Mouse (Mus musculus) cerebellum, postnatal 4 days (tissue): ENCODE results near the gene Mctp1.
"Not testable (repeated sequence)": the region's sequence is repeated elsewhere in the genome, so short reads cannot be mapped to it uniquely, and the experiment has no call there.

Experiments used
- DNase-seq, 2 experiments: peaks; one replicate each; pipeline ENCODE4 v3.0.0; 2022; ENCODE audit warnings: low spot score in 2 of 2, mixed read lengths in 1 of 2

The Mctp1 gene

DNA sequence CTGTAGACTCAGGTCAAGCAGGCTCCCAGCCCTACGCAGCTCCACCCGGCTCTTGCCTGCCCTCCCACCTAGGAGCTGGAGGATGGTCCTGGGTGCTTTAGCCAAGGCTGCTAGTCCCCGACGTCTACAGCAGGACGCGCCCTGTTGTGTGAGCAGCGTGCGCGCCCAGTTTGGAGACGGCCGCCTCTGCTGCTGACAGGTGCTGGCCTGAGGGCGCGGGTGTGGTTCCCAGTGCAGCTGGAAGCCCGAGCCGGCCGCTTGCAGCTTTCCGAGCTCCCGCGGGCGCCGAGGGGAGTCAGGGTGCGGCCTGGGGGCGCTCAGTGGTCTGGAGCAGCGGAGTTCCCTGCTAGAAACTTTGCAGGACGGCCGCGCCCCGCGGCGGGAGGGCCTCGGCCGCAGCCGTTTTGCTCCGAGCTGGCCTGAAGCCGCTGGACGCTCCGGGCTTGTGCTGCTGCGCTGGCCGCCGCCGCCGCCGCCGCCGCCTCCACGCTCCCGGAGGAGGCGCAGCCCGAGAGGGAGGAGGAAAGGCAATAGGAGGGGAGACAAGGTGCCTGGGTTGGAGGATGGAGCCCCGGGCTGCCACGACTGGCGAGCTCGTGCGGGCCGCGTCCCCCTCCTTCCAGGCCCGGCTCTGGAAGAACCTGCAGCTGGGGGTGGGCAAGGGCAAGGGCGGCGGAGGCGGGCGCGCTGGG, at the start of gene Mctp1:
Gene Mctp1, plus strand, starts transcription at position 564 of the 692 bp plus-strand sequence.
- peak; percentile 25 to 52 for DNase-seq

- not testable (repeated sequence) for DNase-seq
Measured at GRCm38 (mm10) chr13:76345941-76346340, 38.4 kb upstream of the Mctp1 start.

GRCm38 (mm10) chr13:76358720-76359119, 25.6 kb upstream of the Mctp1 start:
- DNase-seq: no peak

DNA sequence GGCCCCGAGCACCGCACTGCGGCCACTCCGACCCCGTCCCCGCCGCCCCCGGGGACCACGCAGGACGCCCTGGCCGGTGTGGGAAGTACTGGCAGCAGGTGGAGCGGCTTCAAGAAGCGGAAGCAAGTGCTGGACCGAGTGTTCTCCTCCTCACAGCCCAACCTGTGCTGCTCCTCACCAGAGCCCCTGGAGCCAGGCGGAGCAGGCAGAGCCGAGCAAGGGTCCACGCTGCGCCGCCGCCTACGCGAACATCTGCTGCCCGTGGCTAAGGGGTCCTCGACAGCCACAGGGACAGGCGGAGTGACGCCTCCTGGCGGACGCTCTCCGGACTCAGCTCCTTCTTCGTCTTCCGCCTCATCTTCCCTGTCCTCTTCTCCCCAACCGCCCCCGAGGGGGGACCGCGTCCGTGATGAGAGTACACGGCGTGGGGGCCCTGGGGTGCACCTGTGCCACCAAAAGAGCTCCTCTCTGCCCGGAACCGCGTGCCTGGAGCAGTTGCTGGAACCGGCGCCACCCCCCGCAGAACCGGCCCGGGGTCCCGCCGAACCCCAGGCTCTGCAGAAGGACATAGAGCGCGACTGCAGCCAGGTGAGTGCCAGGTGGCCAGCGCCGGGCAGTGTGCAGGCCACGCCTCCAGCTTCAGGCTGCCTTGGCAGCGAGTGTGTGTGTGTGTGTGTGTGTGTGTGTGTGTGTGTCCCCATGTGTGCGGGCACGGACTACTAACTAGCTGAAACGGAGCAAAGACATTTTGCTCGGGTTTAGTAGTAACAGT, 515 bp downstream of the Mctp1 start:
- peak; percentile 39 to 72 for DNase-seq

- DNase-seq: no peak
Measured at GRCm38 (mm10) chr13:76388615-76389014, 4.3 kb downstream of the Mctp1 start.

DNA sequence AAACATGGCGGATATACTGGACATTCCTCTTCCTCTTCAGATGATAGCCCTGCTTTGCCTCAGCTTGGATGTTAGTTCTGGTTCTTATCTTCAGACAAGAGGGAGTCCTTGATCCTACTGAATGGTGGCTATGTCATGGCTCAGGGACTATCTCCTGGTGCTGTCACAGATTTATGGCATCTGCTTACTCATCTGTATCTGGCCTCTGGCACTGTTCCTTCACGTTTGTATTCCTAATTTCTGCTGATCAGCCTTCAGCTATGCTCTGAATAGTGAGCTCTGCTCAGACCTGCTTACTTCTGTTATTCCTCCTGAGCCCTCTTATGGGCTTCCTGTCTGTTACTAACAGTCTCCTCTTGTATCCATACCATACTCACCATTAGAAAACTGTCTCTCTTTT, 7.6 kb downstream of the Mctp1 start:
- no peak for DNase-seq

DNA sequence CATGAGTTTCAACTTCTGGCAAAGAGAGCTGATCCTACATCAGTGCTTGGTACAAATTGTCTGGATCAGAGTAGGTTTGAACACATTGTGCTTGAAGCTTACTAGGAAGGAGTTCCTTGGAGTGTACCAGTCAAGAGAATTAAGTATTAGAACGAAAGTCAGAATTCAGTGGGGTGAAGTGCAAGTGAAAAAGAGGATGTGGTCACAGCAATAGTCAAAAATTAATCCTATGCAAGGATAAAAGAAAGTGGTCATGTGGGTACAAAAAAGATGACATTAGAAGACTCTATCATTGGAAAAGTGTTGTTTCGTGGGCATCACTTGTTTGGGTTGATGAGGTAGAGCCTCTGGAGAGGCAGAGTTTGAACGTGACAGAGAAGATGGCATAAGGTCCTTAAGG, 8.8 kb downstream of the Mctp1 start:
- no peak for DNase-seq

DNA sequence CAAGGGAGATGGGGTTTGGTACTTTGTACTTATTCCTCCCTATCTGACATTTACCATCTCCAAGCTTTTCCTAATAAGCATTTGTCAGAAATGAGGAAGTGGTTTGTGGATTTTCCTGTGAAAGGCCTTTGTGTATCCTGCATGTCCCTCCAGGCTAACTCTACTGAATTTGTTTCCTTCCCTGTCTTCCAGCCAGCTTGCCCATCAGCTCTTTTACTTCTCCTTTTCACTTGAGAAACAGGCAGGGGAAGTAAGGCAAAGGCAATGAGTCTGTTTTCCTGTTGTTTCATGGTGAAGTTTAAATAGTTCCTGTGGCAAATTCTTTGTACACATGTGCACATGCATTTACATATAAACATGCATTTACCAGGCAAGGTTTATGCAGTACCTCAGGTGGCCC, 11.6 kb downstream of the Mctp1 start:
- no peak for DNase-seq

- DNase-seq: no peak
Measured at GRCm38 (mm10) chr13:76409296-76409695, 25.0 kb downstream of the Mctp1 start.

GRCm38 (mm10) chr13:76410665-76411064, 26.3 kb downstream of the Mctp1 start:
- no peak for DNase-seq

GRCm38 (mm10) chr13:76415346-76415745, 31.0 kb downstream of the Mctp1 start:
- no peak for DNase-seq

GRCm38 (mm10) chr13:76420111-76420510, 35.8 kb downstream of the Mctp1 start:
- no peak for DNase-seq

- no peak for DNase-seq
Measured at GRCm38 (mm10) chr13:76421075-76421474, 36.7 kb downstream of the Mctp1 start.

GRCm38 (mm10) chr13:76422124-76422523, 37.8 kb downstream of the Mctp1 start:
- no peak for DNase-seq

DNA sequence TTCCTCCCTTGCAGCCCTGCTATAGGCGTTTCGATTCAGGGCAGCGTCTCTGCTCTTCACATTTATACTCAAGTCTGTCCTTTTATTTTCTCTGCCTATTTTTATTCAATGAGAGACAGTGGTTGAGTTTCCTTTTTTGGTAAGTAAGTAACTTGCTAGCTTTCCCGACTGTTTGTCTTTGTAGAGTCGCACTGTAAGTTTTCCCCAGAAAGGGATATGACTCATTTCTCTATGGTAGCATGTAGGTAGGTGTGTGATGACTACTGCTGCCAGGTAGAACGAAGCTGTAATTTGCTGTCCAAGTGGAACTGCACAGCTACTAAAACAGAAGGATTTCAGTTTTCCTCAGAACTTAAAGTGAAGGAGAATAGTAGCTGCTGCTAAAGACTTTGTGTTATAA, 45.1 kb downstream of the Mctp1 start:
- no peak for DNase-seq

- no peak for DNase-seq
Measured at GRCm38 (mm10) chr13:76429927-76430326, 45.6 kb downstream of the Mctp1 start.

DNA sequence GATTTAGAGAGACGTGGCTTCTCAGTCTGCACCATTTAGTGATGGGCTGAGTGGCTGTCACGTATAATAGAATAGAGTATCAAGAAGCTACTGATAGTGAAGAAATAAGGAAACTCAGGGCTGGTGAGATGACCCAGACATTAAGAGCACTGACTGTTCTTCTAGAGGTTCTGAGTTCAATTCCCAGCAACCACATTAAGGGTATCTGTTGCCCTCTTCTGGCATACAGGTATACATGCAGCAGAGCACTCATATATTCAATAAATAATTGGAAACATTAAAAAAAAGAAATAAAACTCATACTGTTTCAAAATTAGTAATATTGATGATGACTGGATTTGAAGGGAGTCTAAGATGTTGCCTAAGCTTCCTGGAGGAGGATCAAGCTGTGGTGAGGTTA, 47.6 kb downstream of the Mctp1 start:
- DNase-seq: no peak

- no peak for DNase-seq
Measured at GRCm38 (mm10) chr13:76433438-76433837, 49.1 kb downstream of the Mctp1 start.

DNA sequence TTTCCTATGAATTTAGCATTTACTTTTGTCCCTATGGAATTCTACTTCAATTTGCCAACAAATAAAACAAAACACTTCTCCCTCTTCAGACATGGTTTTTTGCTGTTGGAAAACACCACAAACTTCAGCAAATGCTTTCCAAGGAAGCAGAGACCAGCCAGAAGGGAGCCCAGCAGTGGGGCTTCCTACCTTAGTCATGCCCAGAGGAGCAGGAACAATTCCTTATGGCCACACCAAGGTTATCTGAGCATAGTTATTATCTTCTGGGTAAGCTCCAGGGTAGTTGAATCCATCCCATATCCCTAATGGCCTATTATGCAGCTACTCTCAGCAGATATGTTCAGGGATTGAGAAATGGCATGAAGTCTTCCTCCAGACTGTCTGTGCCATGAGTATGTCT, 52.1 kb downstream of the Mctp1 start:
- DNase-seq: no peak

- DNase-seq: no peak
Measured at GRCm38 (mm10) chr13:76438765-76439164, 54.4 kb downstream of the Mctp1 start.

DNA sequence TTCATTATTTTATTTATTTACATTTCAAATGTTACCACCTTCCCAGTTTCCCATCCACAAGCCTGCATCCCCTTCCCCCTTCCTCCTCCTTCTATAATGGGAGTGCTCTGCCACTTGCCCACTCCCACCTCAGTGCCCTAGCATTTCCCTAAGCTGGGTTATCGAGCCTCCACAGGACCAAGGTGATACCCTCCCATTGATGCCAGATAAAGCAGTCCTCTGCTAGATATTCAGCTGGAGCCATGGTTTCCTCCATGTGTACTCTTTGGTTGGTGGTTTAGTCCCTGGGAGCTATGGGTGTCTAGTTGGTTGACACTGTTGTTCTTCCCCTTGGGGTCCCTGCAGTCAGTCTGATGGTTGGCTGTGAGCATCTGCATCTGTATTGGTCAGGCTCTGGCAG, 61.7 kb downstream of the Mctp1 start:
- no peak for DNase-seq

DNA sequence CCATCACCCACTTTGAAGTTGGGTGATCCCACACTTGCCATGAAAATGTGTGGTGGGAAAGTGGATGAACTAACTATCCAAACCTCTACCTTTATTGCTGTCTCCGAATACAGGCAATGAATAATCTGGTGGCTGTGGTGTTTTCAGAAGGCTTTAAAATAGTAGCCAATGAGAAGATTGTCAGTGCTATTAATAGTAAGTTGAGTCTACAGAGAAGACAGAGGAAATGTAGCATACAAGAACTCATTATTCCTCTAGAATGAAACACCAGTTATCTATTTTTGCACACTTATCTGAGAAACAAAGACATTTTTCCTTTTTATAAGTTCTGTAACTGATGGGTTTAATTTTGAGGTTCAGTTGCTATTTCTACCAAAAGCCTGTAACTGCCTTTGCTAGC, 63.2 kb downstream of the Mctp1 start:
- no peak for DNase-seq

GRCm38 (mm10) chr13:76451526-76451925, 67.2 kb downstream of the Mctp1 start:
- not testable (repeated sequence) for DNase-seq
